Mouse (Mus musculus) MEL (cell line): ENCODE results near the gene Ankrd44.

Experiments
- CTCF ChIP-seq, 3 experiments: IDR thresholded peaks in 2 of 3; conservative IDR thresholded peaks in 1 of 3; 2 replicates each; pipeline ENCODE4 v1.5.1; 2011 to 2012; ENCODE audit warnings: low read length in 3 of 3, low read depth in 2 of 3, mild to moderate bottlenecking in 2 of 3, improper control_type of control experiment in 1 of 3, inconsistent platforms in 1 of 3, mixed read lengths in 1 of 3, moderate library complexity in 1 of 3; ENCODE audit not compliant: control insufficient read depth in 1 of 3, insufficient read depth in 1 of 3, poor library complexity in 1 of 3, severe bottlenecking in 1 of 3
- POLR2A ChIP-seq, 2 experiments: IDR thresholded peaks; 2 replicates each; pipeline ENCODE4 v1.6.1; 2011 to 2012; ENCODE audit warnings: low read length in 2 of 2, mild to moderate bottlenecking in 2 of 2, control low read depth in 1 of 2, improper control_type of control experiment in 1 of 2, low read depth in 1 of 2, moderate library complexity in 1 of 2; ENCODE audit not compliant: control insufficient read depth in 1 of 2, insufficient read depth in 1 of 2, poor library complexity in 1 of 2

DNA sequence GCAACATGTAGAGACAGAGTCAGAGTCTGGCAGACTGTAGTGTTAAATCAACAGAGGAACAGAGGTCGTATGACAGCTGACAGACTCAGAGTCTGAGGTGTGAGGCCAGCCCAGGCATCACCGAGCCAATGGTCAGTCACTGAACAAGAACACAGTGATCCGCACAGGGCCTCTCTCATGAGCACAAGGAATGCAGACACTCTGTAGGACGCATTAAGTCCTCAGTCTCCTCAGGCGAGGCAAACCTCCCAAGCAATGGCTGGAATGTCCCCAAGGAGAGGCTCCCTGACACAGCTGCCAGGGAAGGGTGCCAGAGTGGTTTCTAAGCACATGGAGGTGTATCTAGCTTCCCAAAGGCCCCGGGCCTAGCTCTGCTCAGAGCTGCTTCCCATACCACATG is 96.0 kb downstream of the Ankrd44 start:
- no peak for TF ChIP-seq POLR2A (IDR thresholded peaks at IDR 0.05; ENCODE audit: control insufficient read depth in 1 of 2, insufficient read depth in 1 of 2, low read depth in 1 of 2, low read length in 2 of 2, poor library complexity in 1 of 2)
- no peak for TF ChIP-seq CTCF (IDR thresholded peaks at IDR 0.05 in 2 of 3, conservative IDR thresholded peaks at IDR 0.05 in 1 of 3; ENCODE audit: control insufficient read depth in 1 of 3, insufficient read depth in 1 of 3, low read depth in 2 of 3, low read length in 3 of 3, poor library complexity in 1 of 3, severe bottlenecking in 1 of 3)
